Mouse (Mus musculus) heart, embryonic 16.5 days (tissue): ENCODE measurements around the gene Wwox. TPM values are rescaled to one million over a fixed set of nuclear protein-coding genes. Genes with fewer than 3 reads are reported as not detected.

ENCODE experiments used
- ATAC-seq: fragments of 200-750 bp; cut with Nextera tagmentation; replicated peaks from 2 replicates; pipeline ENCODE4 v1.8.0; 2017; ENCODE audit warnings: moderate number of reproducible peaks; ENCODE audit not compliant: insufficient read depth, low FRiP score; ENCODE audit errors: extremely low read depth
- H3K27ac ChIP-seq: fragments of 300-500 bp; sonication (generic); 2 replicates; pipeline ENCODE4 v1.5.1; 2014; ENCODE audit warnings: mild to moderate bottlenecking, low read length, control low read depth, moderate library complexity
- H3K27me3 ChIP-seq: fragments of 300-500 bp; sonication (generic); 2 replicates; pipeline ENCODE4 v1.6.1; 2014; ENCODE audit warnings: low read length, mixed read lengths; ENCODE audit not compliant: control insufficient read depth, insufficient read depth
- H3K36me3 ChIP-seq: fragments of 300-500 bp; sonication (generic); 2 replicates; pipeline ENCODE4 v1.6.1; 2014; ENCODE audit not compliant: control insufficient read depth, insufficient read depth
- H3K4me1 ChIP-seq: fragments of 300-500 bp; sonication (generic); 2 replicates; pipeline ENCODE4 v1.6.1; 2014; ENCODE audit warnings: low read length, mixed read lengths; ENCODE audit not compliant: control insufficient read depth, insufficient read depth
- H3K4me2 ChIP-seq: fragments of 300-500 bp; sonication (generic); 2 replicates; pipeline ENCODE4 v1.6.1; 2014; ENCODE audit warnings: low read depth, mild to moderate bottlenecking, control low read depth, low read length
- H3K4me3 ChIP-seq: fragments of 300-500 bp; sonication (generic); 2 replicates; pipeline ENCODE4 v1.5.1; 2014; ENCODE audit warnings: mild to moderate bottlenecking, control low read depth, low read length
- H3K9ac ChIP-seq: fragments of 300-500 bp; sonication (generic); 2 replicates; pipeline ENCODE4 v1.6.1; 2014; ENCODE audit warnings: low read length, control low read depth
- H3K9me3 ChIP-seq: fragments of 300-500 bp; sonication (generic); replicated peaks from 2 replicates; pipeline ENCODE4 v1.6.1; 2016; ENCODE audit warnings: low read length; ENCODE audit not compliant: control insufficient read depth
- WGBS: fragments of 180-500 bp; shearing (Covaris S2); extraction: QIAGEN DNeasy Blood & Tissue Kit; methylation state at CpG from one replicate; pipeline ENCODE4 v1.1.7; 2014; 5-methylcytosine and 5-hydroxymethylcytosine counted together
- polyA plus RNA-seq: library from polyadenylated mRNA; unstranded; fragments of >200 nt; fragmentation: Nextera tagmentation; extraction: Ambion mirVana; gene quantifications from 2 replicates; pipeline ENCODE4 v1.2.1, GENCODE M21; 2015

The Wwox gene
- polyA plus RNA-seq, 1 experiment from 2014 or later = 12.8 TPM

- H3K36me3 ChIP-seq = no peaks in the 10 kb centered on the region
- H3K9ac ChIP-seq = no peak overlapping the region
- 71% methylated on average over 7 of the region's 7 CpGs for WGBS
- no peak overlapping the region for H3K4me3 ChIP-seq
- H3K27me3 ChIP-seq = no peaks in the 10 kb centered on the region
- no peak overlapping the region for H3K27ac ChIP-seq
- H3K4me1 ChIP-seq = no peaks in the 10 kb centered on the region
- no peak overlapping the region for H3K4me2 ChIP-seq
- no peaks in the 10 kb centered on the region for H3K9me3 ChIP-seq
- ATAC-seq = no peak
Observed at GRCm38 (mm10) chr8:114923629-114924028, 484.2 kb downstream of the Wwox start.

GRCm38 (mm10) chr8:114927412-114927811 is 488.0 kb downstream of the Wwox start:
- no peak for ATAC-seq
- Histone ChIP-seq H3K4me2 (no peak overlapping the region), H3K9me3 (no peaks in the 10 kb centered on the region), H3K36me3 (no peaks in the 10 kb centered on the region), H3K4me3 (no peak overlapping the region), H3K9ac (no peak overlapping the region), H3K4me1 (no peaks in the 10 kb centered on the region), H3K27me3 (no peaks in the 10 kb centered on the region), H3K27ac (no peak overlapping the region)
- WGBS = 49% methylated on average over 8 of the region's 8 CpGs

GRCm38 (mm10) chr8:114927917-114928316 is 488.5 kb downstream of the Wwox start:
- H3K9me3 ChIP-seq = no peaks in the 10 kb centered on the region
- H3K36me3 ChIP-seq = no peaks in the 10 kb centered on the region
- no peak overlapping the region for H3K4me2 ChIP-seq
- H3K27me3 ChIP-seq = no peaks in the 10 kb centered on the region
- 66% methylated on average over 4 of the region's 4 CpGs for WGBS
- no peak overlapping the region for H3K27ac ChIP-seq
- H3K9ac ChIP-seq = no peak overlapping the region
- no peaks in the 10 kb centered on the region for H3K4me1 ChIP-seq
- H3K4me3 ChIP-seq = no peak overlapping the region
- no peak for ATAC-seq

GRCm38 (mm10) chr8:114929597-114929996 is 490.1 kb downstream of the Wwox start:
- H3K9ac ChIP-seq = no peak overlapping the region
- ATAC-seq = no peak
- no peak overlapping the region for H3K4me3 ChIP-seq
- no peaks in the 10 kb centered on the region for H3K27me3 ChIP-seq
- H3K4me1 ChIP-seq = no peaks in the 10 kb centered on the region
- H3K9me3 ChIP-seq = no peaks in the 10 kb centered on the region
- no peak overlapping the region for H3K4me2 ChIP-seq
- no peaks in the 10 kb centered on the region for H3K36me3 ChIP-seq
- no peak overlapping the region for H3K27ac ChIP-seq
- 80% methylated on average over 4 of the region's 4 CpGs for WGBS

- Histone ChIP-seq H3K9me3 (no peaks in the 10 kb centered on the region), H3K9ac (no peak overlapping the region), H3K27me3 (no peaks in the 10 kb centered on the region), H3K36me3 (no peaks in the 10 kb centered on the region), H3K4me3 (no peak overlapping the region), H3K4me2 (no peak overlapping the region), H3K27ac (no peak overlapping the region), H3K4me1 (peaks cover 2% of the 10 kb centered on the region; the same call in 1 of the 2 replicates)
- WGBS = 56% methylated on average over 18 of the region's 18 CpGs
- no peak for ATAC-seq
Observed at GRCm38 (mm10) chr8:114932071-114932630, 492.7 kb downstream of the Wwox start.

- no peak overlapping the region for H3K27ac ChIP-seq
- 81% methylated on average over 1 of the region's 1 CpGs for WGBS
Observed at GRCm38 (mm10) chr8:114933248-114933647, 493.8 kb downstream of the Wwox start.

GRCm38 (mm10) chr8:114936887-114937286 is 497.4 kb downstream of the Wwox start:
- WGBS = 26% methylated on average over 10 of the region's 10 CpGs
- no peak overlapping the region for H3K27ac ChIP-seq
- no peaks in the 10 kb centered on the region for H3K9me3 ChIP-seq
- H3K9ac ChIP-seq = no peak overlapping the region
- H3K4me2 ChIP-seq = no peak overlapping the region
- ATAC-seq = 0 out of 2 replicates have a peak, but pooled peaks have one; percentile 14
- H3K4me1 ChIP-seq = peaks cover 5% of the 10 kb centered on the region; the same call in 1 of the 2 replicates
- H3K27me3 ChIP-seq = no peaks in the 10 kb centered on the region
- H3K36me3 ChIP-seq = no peaks in the 10 kb centered on the region
- no peak overlapping the region for H3K4me3 ChIP-seq

More at GRCm38 (mm10) chr8:114933248-114933647, 493.8 kb downstream of the Wwox start:
- Histone ChIP-seq H3K4me1 (peaks cover 5% of the 10 kb centered on the region; the same call in 1 of the 2 replicates), H3K4me2 (no peak overlapping the region), H3K9ac (no peak overlapping the region), H3K4me3 (no peak overlapping the region), H3K9me3 (no peaks in the 10 kb centered on the region), H3K27me3 (no peaks in the 10 kb centered on the region), H3K36me3 (no peaks in the 10 kb centered on the region)
- ATAC-seq = no peak

- 62% methylated on average over 8 of the region's 8 CpGs for WGBS
- Histone ChIP-seq H3K27ac (no peak overlapping the region), H3K4me2 (no peak overlapping the region), H3K27me3 (no peaks in the 10 kb centered on the region), H3K9ac (no peak overlapping the region), H3K4me3 (no peak overlapping the region), H3K9me3 (no peaks in the 10 kb centered on the region), H3K36me3 (no peaks in the 10 kb centered on the region), H3K4me1 (peaks cover 5% of the 10 kb centered on the region; the same call in 1 of the 2 replicates)
- no peak for ATAC-seq
Observed at GRCm38 (mm10) chr8:114939338-114939737, 499.9 kb downstream of the Wwox start.

GRCm38 (mm10) chr8:114941096-114941495 is 501.6 kb downstream of the Wwox start:
- peaks cover 5% of the 10 kb centered on the region; the same call in 1 of the 2 replicates for H3K4me1 ChIP-seq
- ATAC-seq = no peak
- H3K9ac ChIP-seq = no peak overlapping the region
- no peaks in the 10 kb centered on the region for H3K36me3 ChIP-seq
- no peak overlapping the region for H3K4me3 ChIP-seq
- 83% methylated on average over 5 of the region's 5 CpGs for WGBS
- H3K27me3 ChIP-seq = no peaks in the 10 kb centered on the region
- H3K4me2 ChIP-seq = no peak overlapping the region
- H3K27ac ChIP-seq = no peak overlapping the region
- H3K9me3 ChIP-seq = no peaks in the 10 kb centered on the region
